Mouse (Mus musculus): ENCODE measurements at regions not wholly inside any gene's neighbourhood (a gene's known extent, or its start where the extent isn't known, plus 50 kb on each side); places are given as distances from the start of the nearest gene placed in this dataset.

DNA sequence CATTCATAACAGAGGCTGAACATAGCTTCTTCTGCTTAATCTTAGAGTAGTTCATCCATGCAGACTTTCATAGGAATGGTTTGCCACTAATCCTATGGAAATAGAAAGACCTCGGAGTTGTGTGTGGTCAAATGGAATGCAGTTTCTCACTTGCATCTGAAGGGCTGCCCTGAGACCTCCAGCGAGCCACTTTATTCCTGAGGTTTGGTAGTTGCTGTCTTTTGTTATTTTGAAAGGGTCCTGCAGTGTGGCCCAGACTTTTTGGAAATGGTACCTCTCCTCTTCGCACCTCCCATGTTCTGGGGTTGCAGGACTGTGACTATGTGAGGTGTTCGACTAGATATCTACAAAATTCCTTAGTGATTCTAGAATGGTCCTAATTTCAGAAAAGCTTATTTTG is 489.0 kb downstream of the Rnf144b start:
- WGBS, result 89% methylated on average over 4 of the region's 4 CpGs

DNA sequence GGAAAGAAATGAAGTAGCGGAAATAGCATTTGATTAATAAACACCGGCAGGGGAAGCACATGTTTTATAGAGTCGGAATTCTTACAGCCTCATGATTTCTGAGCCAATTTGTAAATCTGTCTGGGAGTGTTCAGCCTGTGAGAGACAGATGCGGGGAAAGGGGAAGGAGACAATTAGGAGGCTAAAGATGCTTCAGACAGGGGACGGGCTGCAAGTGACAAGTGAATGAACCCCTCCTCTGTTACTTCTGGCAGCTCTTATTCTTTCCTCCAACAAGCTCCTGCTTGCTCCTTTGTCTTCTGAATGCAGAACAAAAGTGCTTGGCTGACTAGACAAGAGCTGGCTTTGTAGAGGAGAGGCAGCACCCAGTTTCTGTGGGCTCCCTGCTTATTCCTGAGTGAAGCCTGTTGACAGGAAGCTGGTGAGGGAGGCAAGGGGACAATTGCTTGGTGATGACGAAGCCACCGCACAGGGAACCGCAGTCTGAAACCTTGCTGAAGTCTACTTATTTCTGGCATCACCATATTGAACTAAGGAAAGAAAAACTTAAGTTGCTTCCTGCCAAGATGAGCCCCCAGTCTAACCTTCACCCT is 514.2 kb downstream of the Rnf144b start:
- 39% methylated on average over 8 of the region's 8 CpGs for WGBS
- Histone ChIP-seq H3K4me1 (peaks cover 14% of the 10 kb centered on the region), H3K27ac (replicated peaks) (peak overlapping the region; percentile 25; the same call in 1 of the 2 replicates), H3K4me2 (replicated peaks) (no peak overlapping the region), H3K9ac (replicated peaks) (no peak overlapping the region), H3K4me3 (no peak overlapping the region), H3K9me3 (no peaks in the 10 kb centered on the region), H3K36me3 (no peaks in the 10 kb centered on the region), H3K27me3 (0 out of 2 replicates have a peak, but pooled peaks cover 5% of the 10 kb centered on the region)
- ATAC-seq (ENCODE audit: low FRiP score, low read depth), result no peak

More for the DNA sequence above, 489.0 kb downstream of the Rnf144b start:
- Histone ChIP-seq H3K9ac (replicated peaks) (no peak overlapping the region), H3K36me3 (no peaks in the 10 kb centered on the region), H3K27ac (replicated peaks) (no peak overlapping the region), H3K4me3 (no peak overlapping the region), H3K9me3 (no peaks in the 10 kb centered on the region), H3K4me2 (replicated peaks) (no peak overlapping the region), H3K27me3 (no peaks in the 10 kb centered on the region), H3K4me1 (peaks cover 10% of the 10 kb centered on the region)
- no peak for ATAC-seq (ENCODE audit: low FRiP score, low read depth)

DNA sequence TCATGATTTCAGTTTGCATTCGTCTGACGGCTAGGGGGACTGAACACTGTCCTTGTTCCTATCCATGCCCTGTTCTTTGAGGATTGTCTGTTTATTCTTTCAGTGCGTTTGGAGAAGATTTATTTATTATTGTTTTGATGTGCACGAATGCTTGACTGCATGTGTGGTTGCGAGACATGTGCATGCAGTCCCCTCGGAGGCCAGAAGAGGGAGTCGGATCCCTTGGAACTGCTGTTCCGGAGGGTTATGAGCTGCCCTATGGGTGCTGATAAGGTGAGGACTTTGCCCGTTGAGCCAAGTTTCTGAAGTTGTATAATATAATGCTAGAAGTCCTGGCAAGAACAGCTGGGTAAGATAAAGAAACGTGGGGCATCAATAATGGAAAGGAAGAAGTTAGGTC is 519.9 kb downstream of the Rnf144b start:
- H3K9ac ChIP-seq (replicated peaks), result no peak overlapping the region
- H3K4me3 ChIP-seq, result no peak overlapping the region
- no peak overlapping the region for H3K27ac ChIP-seq (replicated peaks)
- ATAC-seq (ENCODE audit: low FRiP score, low read depth), result no peak
- WGBS, result 89% methylated on average over 10 of the region's 10 CpGs
- H3K4me1 ChIP-seq, result peaks cover 4% of the 10 kb centered on the region; the same call in 1 of the 2 replicates
- no peak overlapping the region for H3K4me2 ChIP-seq (replicated peaks)
- H3K9me3 ChIP-seq, result no peaks in the 10 kb centered on the region
- 0 out of 2 replicates have a peak, but pooled peaks cover 5% of the 10 kb centered on the region for H3K27me3 ChIP-seq
- no peaks in the 10 kb centered on the region for H3K36me3 ChIP-seq

DNA sequence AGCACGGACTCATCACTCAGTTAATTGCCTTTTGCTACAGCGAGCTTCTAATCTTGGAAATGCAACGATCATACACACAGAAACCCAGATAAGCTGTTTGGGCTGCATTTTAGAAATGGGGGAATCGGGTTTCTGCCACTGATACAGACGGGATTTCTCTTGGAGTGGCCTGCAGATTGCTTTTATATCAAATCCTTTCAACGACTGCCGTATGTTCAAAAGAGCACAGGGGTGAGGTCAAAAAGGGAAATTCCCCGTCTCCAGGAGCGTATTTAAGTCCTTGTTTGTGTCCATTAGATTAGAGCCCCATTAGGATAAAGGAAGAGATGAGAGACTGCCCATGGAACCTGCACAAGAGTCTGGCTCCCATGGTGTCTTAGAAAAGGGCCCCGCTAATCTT is 522.6 kb downstream of the Rnf144b start:
- Histone ChIP-seq H3K4me3 (no peak overlapping the region), H3K9ac (replicated peaks) (no peak overlapping the region), H3K27me3 (no peaks in the 10 kb centered on the region), H3K4me2 (replicated peaks) (peak overlapping the region; percentile 4; the same call in 1 of the 2 replicates), H3K27ac (replicated peaks) (peak overlapping the region; percentile 35; the same call in 1 of the 2 replicates), H3K36me3 (no peaks in the 10 kb centered on the region), H3K9me3 (no peaks in the 10 kb centered on the region), H3K4me1 (peaks cover 4% of the 10 kb centered on the region; the same call in 1 of the 2 replicates)
- ATAC-seq (ENCODE audit: low FRiP score, low read depth), result no peak
- WGBS, result 29% methylated on average over 10 of the region's 10 CpGs

DNA sequence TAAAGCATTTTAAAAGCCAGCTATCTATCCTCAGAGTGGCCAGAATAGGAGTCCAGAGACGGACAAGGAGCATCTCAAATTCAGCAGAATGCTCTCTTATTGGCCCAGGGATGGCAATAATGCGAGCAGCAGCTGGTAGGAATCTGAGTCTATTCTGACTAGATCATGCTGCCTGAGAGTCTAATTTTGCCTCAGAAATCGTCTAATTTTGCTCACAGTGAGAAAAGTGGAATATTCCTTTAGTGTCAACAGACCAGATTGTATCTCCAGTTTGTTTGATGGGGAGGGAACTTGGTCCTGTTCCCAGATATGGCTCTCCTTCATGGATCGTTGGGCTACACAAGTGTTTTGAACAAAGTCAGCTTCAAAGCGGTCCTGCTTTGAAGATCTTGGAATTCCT is 525.2 kb downstream of the Rnf144b start:
- no peak overlapping the region for H3K27ac ChIP-seq (replicated peaks)
- no peak overlapping the region for H3K4me2 ChIP-seq (replicated peaks)
- H3K36me3 ChIP-seq, result no peaks in the 10 kb centered on the region
- peaks cover 4% of the 10 kb centered on the region; the same call in 1 of the 2 replicates for H3K4me1 ChIP-seq
- H3K4me3 ChIP-seq, result no peak overlapping the region
- no peak for ATAC-seq (ENCODE audit: low FRiP score, low read depth)
- H3K9me3 ChIP-seq, result no peaks in the 10 kb centered on the region
- no peak overlapping the region for H3K9ac ChIP-seq (replicated peaks)
- 79% methylated on average over 5 of the region's 5 CpGs for WGBS
- H3K27me3 ChIP-seq, result no peaks in the 10 kb centered on the region

DNA sequence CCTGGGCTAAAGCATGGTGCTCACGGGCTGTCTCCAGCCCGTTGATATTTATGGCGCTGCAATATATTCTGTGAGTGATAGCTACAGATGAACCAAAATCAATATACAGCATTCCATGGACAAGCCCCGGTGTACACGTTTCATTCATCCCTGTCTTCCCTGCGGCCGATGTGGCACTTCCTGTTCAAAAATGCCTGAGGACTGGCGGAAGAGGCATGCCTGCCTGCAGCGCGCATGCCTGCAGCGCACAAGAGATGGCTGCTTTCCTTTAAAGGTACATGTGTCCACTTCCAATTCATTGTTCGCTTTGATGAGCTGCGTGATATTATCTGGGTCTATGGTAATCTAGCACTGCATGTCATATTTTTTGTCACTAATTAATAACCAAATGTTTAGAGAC is 527.6 kb downstream of the Rnf144b start:
- Histone ChIP-seq H3K4me3 (no peak overlapping the region), H3K27ac (replicated peaks) (no peak overlapping the region; the same call in 1 of the 2 replicates), H3K4me1 (peaks cover 2% of the 10 kb centered on the region; the same call in 1 of the 2 replicates), H3K9ac (replicated peaks) (no peak overlapping the region), H3K9me3 (no peaks in the 10 kb centered on the region), H3K36me3 (no peaks in the 10 kb centered on the region), H3K4me2 (replicated peaks) (no peak overlapping the region), H3K27me3 (no peaks in the 10 kb centered on the region)
- WGBS, result 83% methylated on average over 13 of the region's 13 CpGs
- no peak for ATAC-seq (ENCODE audit: low FRiP score, low read depth)

DNA sequence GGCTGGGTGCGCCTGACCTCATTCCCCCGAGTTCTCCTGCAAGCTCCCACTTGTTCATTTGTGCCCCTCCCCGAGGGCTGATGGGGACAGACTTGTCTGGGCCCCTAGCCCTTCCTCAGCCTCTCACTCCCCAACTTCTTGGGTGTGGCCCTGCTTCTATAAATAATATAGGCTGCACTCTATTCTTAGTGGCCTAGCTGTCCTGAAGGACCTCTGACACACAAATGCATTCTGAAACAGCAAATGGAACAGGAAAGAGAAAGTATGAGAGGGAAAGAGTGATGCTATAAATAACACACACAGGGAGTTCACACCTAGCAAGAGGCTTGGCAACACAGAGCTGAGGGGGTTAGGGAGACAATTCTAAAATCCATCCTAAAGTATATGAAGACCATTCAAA is 544.0 kb downstream of the Rnf144b start:
- Histone ChIP-seq H3K4me3 (no peak overlapping the region), H3K9ac (replicated peaks) (no peak overlapping the region), H3K9me3 (no peaks in the 10 kb centered on the region), H3K27ac (replicated peaks) (no peak overlapping the region), H3K27me3 (no peaks in the 10 kb centered on the region), H3K36me3 (no peaks in the 10 kb centered on the region), H3K4me1 (peaks cover 14% of the 10 kb centered on the region), H3K4me2 (replicated peaks) (no peak overlapping the region)
- ATAC-seq (ENCODE audit: low FRiP score, low read depth), result no peak
- 85% methylated on average over 3 of the region's 3 CpGs for WGBS

DNA sequence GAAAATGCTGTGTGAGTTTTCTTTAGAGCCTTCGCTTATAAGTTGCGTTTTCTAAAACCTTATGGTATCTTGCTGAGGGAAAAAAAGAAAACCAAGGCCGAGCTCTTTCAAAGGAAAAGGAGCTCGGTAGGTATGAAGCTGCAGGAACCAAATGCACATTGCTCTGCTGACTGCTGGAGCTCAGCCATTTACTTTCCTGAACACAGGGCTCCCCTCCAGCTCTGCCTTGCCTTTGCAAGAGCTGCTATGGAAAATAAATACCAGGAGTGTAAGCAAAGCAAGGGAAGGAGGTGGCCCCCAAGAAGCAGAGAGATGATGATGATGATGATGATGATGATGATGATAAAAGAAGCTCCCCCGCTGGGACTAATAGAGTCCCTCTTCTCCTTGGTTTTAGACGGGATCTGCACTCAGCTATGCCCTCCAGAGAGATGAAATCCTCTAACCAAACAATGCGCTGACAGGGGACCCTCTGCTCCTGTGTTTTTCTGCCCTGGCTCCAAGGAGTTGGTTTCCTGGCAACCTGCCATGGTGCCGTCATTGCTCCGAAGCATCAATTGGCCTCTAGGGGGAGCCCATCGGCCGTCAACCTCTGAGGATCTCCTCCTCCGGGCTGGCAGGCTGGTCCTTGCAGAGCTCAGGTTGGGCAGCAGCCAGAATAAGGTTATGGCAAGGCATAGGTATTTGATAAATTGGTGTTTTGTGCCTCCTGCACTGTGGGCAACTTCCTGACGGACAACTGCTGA is 544.7 kb downstream of the Rnf144b start:
- Histone ChIP-seq H3K27ac (replicated peaks) (peak overlapping the region; percentile 31; the same call in 1 of the 2 replicates), H3K27me3 (no peaks in the 10 kb centered on the region)

DNA sequence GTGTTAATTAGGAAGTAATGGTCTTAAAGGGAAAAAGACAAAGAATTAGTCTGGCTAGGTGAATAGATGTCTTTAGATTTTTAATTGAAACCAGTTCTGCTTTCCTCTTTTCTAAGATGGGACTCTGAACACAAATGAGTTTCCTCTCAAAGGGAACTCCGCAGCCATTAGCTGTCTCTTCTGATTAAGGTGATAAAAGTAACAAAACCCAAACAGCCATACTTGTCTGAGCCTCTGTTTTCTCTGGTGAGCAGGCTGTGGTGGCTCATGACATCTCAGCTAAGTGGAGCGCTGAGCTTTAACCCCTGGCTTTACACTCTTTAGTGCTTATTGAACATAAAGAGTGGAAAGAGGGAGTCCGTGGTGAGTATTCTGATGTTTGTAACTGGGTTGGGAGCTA is 565.7 kb downstream of the Rnf144b start:
- Histone ChIP-seq H3K4me1 (no peaks in the 10 kb centered on the region), H3K27me3 (no peaks in the 10 kb centered on the region), H3K4me2 (replicated peaks) (no peak overlapping the region), H3K9ac (replicated peaks) (no peak overlapping the region), H3K36me3 (no peaks in the 10 kb centered on the region), H3K9me3 (no peaks in the 10 kb centered on the region), H3K27ac (replicated peaks) (no peak overlapping the region), H3K4me3 (no peak overlapping the region)
- no peak for ATAC-seq (ENCODE audit: low FRiP score, low read depth)
- 62% methylated on average over 3 of the region's 3 CpGs for WGBS

More for the DNA sequence above, 544.7 kb downstream of the Rnf144b start:
- peaks cover 14% of the 10 kb centered on the region for H3K4me1 ChIP-seq
- no peaks in the 10 kb centered on the region for H3K9me3 ChIP-seq
- WGBS, result 28% methylated on average over 13 of the region's 13 CpGs
- H3K36me3 ChIP-seq, result no peaks in the 10 kb centered on the region
- ATAC-seq (ENCODE audit: low FRiP score, low read depth), result peak; percentile 76
- H3K4me2 ChIP-seq (replicated peaks), result peak overlapping the region; percentile 30
- H3K9ac ChIP-seq (replicated peaks), result no peak overlapping the region
- H3K4me3 ChIP-seq, result no peak overlapping the region

DNA sequence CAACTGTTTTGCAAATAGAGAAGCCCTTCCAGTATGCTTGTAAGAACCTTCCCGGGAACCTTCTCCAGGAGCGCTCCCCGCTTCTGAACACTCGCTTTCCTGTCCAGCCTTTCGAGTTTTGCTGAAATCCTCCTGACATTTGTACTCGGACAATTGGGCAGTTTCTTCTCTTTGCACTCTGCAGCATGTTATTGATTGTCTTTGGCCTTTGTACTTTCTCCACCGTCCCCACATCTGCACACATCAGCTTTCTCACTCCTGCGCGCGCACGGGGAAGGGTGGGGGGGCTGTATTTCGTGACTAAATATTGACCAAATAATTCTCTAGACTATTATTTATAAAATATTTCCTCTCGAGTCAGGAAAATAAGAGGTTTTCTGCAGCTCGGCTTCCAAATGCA is 567.2 kb upstream of the Id4 start:
- Histone ChIP-seq H3K27ac (replicated peaks) (no peak overlapping the region), H3K4me2 (replicated peaks) (no peak overlapping the region), H3K9me3 (no peaks in the 10 kb centered on the region), H3K27me3 (no peaks in the 10 kb centered on the region), H3K4me1 (no peaks in the 10 kb centered on the region), H3K4me3 (no peak overlapping the region), H3K9ac (replicated peaks) (no peak overlapping the region), H3K36me3 (no peaks in the 10 kb centered on the region)
- WGBS, result 84% methylated on average over 14 of the region's 14 CpGs
- ATAC-seq (ENCODE audit: low FRiP score, low read depth), result no peak

DNA sequence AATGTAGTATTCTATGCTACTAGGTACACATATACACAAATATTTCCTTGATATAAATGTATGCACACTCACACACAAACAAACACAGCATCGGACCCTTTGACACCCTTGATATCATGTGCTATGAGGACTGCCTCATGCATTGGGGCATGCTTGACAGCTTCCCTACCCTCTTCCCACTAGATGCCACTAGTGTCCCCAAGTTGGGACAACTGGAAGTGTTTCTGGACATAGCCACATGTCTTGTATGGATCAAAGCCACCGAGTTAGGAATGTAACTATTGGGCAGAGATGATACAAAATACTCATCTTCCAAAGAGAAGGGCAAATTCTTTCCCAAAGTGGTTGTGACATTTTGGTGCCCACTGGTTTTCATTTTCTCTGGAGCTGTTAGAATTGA is 565.2 kb upstream of the Id4 start:
- WGBS, result 84% methylated on average over 2 of the region's 2 CpGs
- H3K27ac ChIP-seq (replicated peaks), result no peak overlapping the region

DNA sequence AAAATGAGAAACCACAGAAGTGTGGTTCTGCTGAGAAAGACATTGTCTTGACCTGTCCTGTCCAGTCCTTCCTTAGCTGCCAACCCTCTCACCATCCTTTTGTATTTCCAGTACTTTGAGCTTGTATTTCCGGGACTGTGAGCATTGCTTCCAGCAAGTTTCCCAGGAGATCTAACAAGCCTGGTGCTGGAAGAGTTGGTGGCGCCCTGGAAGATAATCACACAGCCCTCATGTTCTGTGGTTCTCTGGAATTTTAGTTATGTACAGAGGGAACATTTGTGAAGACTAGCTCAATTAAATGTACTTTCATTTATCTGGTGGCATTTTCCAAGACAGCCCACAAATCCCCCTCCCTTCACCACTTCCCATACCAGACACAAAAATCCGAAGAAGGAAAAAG is 560.5 kb upstream of the Id4 start:
- Histone ChIP-seq H3K36me3 (no peaks in the 10 kb centered on the region), H3K4me2 (replicated peaks) (no peak overlapping the region), H3K9me3 (no peaks in the 10 kb centered on the region), H3K4me3 (no peak overlapping the region), H3K27me3 (no peaks in the 10 kb centered on the region), H3K4me1 (no peaks in the 10 kb centered on the region), H3K9ac (replicated peaks) (no peak overlapping the region), H3K27ac (replicated peaks) (no peak overlapping the region)
- 73% methylated on average over 3 of the region's 3 CpGs for WGBS
- ATAC-seq (ENCODE audit: low FRiP score, low read depth), result no peak

More for the DNA sequence above, 565.2 kb upstream of the Id4 start:
- no peaks in the 10 kb centered on the region for H3K4me1 ChIP-seq
- no peak overlapping the region for H3K4me3 ChIP-seq
- no peak for ATAC-seq (ENCODE audit: low FRiP score, low read depth)
- no peaks in the 10 kb centered on the region for H3K9me3 ChIP-seq
- H3K9ac ChIP-seq (replicated peaks), result no peak overlapping the region
- H3K27me3 ChIP-seq, result no peaks in the 10 kb centered on the region
- H3K36me3 ChIP-seq, result no peaks in the 10 kb centered on the region
- no peak overlapping the region for H3K4me2 ChIP-seq (replicated peaks)

Data from midbrain, embryonic 12.5 days (tissue).